Mouse (Mus musculus): ENCODE measurements around the gene Cyb561. TPM values are rescaled to one million over a fixed set of nuclear protein-coding genes. Genes with fewer than 3 reads are reported as not detected.

The Cyb561 gene
- polyA plus RNA-seq, 1 experiment from 2014 or later: 38.1 TPM

- Histone ChIP-seq H3K36me3 (ENCODE audit: control insufficient read depth, insufficient read depth, low read length) (no peaks in the 10 kb centered on the region), H3K27ac (ENCODE audit: low read depth) (no peak overlapping the region), H3K4me2 (ENCODE audit: low read length) (no peak overlapping the region), H3K9me3 (ENCODE audit: control insufficient read depth, low read length) (no peaks in the 10 kb centered on the region), H3K4me1 (replicated peaks; ENCODE audit: control insufficient read depth, insufficient read depth, low read length) (no peaks in the 10 kb centered on the region), H3K27me3 (replicated peaks; ENCODE audit: control insufficient read depth, insufficient read depth, low read length) (no peaks in the 10 kb centered on the region), H3K9ac (ENCODE audit: low read length) (no peak overlapping the region), H3K4me3 (ENCODE audit: low read depth, low read length) (no peak overlapping the region)
- no peak for DNase-seq (ENCODE audit: low spot score)
- no peak for ATAC-seq (replicated peaks; ENCODE audit: low FRiP score, low TSS enrichment, low read depth)
- WGBS: 30% methylated on average over 17 of the region's 17 CpGs
Measured at GRCm38 (mm10) chr11:105959355-105959754, 6.2 kb upstream of the Cyb561 start.

- no peaks in the 10 kb centered on the region for H3K4me1 ChIP-seq (replicated peaks; ENCODE audit: control insufficient read depth, insufficient read depth, low read length)
- ATAC-seq (replicated peaks; ENCODE audit: low FRiP score, low TSS enrichment, low read depth) (no peak), DNase-seq (ENCODE audit: low spot score) (no peak)
- no peaks in the 10 kb centered on the region for H3K27me3 ChIP-seq (replicated peaks; ENCODE audit: control insufficient read depth, insufficient read depth, low read length)
- no peaks in the 10 kb centered on the region for H3K9me3 ChIP-seq (ENCODE audit: control insufficient read depth, low read length)
- H3K4me2 ChIP-seq (ENCODE audit: low read length): no peak overlapping the region
- WGBS: 44% methylated on average over 1 of the region's 1 CpGs
- H3K36me3 ChIP-seq (ENCODE audit: control insufficient read depth, insufficient read depth, low read length): no peaks in the 10 kb centered on the region
- H3K27ac ChIP-seq (ENCODE audit: low read depth): no peak overlapping the region
- no peak overlapping the region for H3K4me3 ChIP-seq (ENCODE audit: low read depth, low read length)
- no peak overlapping the region for H3K9ac ChIP-seq (ENCODE audit: low read length)
Measured at GRCm38 (mm10) chr11:105958566-105958965, 5.4 kb upstream of the Cyb561 start.

GRCm38 (mm10) chr11:105957501-105957900 is 4.4 kb upstream of the Cyb561 start:
- Histone ChIP-seq H3K9me3 (ENCODE audit: control insufficient read depth, low read length) (no peaks in the 10 kb centered on the region), H3K9ac (ENCODE audit: low read length) (no peak overlapping the region), H3K4me3 (ENCODE audit: low read depth, low read length) (no peak overlapping the region), H3K27ac (ENCODE audit: low read depth) (no peak overlapping the region), H3K4me2 (ENCODE audit: low read length) (no peak overlapping the region), H3K36me3 (ENCODE audit: control insufficient read depth, insufficient read depth, low read length) (no peaks in the 10 kb centered on the region), H3K4me1 (replicated peaks; ENCODE audit: control insufficient read depth, insufficient read depth, low read length) (no peaks in the 10 kb centered on the region), H3K27me3 (replicated peaks; ENCODE audit: control insufficient read depth, insufficient read depth, low read length) (no peaks in the 10 kb centered on the region)
- 58% methylated on average over 6 of the region's 6 CpGs for WGBS
- ATAC-seq (replicated peaks; ENCODE audit: low FRiP score, low TSS enrichment, low read depth) (no peak), DNase-seq (ENCODE audit: low spot score) (no peak)

GRCm38 (mm10) chr11:105955815-105956430 is 2.8 kb upstream of the Cyb561 start:
- no peak for DNase-seq (ENCODE audit: low spot score)
- 94% methylated on average over 28 of the region's 28 CpGs for WGBS

GRCm38 (mm10) chr11:105953402-105953801 is 266 bp upstream of the Cyb561 start:
- Histone ChIP-seq H3K36me3 (ENCODE audit: control insufficient read depth, insufficient read depth, low read length) (no peaks in the 10 kb centered on the region), H3K27ac (ENCODE audit: low read depth) (no peak overlapping the region), H3K27me3 (replicated peaks; ENCODE audit: control insufficient read depth, insufficient read depth, low read length) (no peaks in the 10 kb centered on the region), H3K9ac (ENCODE audit: low read length) (no peak overlapping the region), H3K4me1 (replicated peaks; ENCODE audit: control insufficient read depth, insufficient read depth, low read length) (no peaks in the 10 kb centered on the region), H3K9me3 (ENCODE audit: control insufficient read depth, low read length) (no peaks in the 10 kb centered on the region), H3K4me3 (ENCODE audit: low read depth, low read length) (no peak overlapping the region), H3K4me2 (ENCODE audit: low read length) (no peak overlapping the region)
- DNase-seq (ENCODE audit: low spot score): no peak
- WGBS: 72% methylated on average over 6 of the region's 6 CpGs
- no peak for ATAC-seq (replicated peaks; ENCODE audit: low FRiP score, low TSS enrichment, low read depth)

More at GRCm38 (mm10) chr11:105955815-105956430, 2.8 kb upstream of the Cyb561 start:
- Histone ChIP-seq H3K4me3 (ENCODE audit: low read depth, low read length) (no peak overlapping the region), H3K4me1 (replicated peaks; ENCODE audit: control insufficient read depth, insufficient read depth, low read length) (no peaks in the 10 kb centered on the region), H3K27ac (ENCODE audit: low read depth) (no peak overlapping the region), H3K4me2 (ENCODE audit: low read length) (no peak overlapping the region), H3K9ac (ENCODE audit: low read length) (no peak overlapping the region), H3K9me3 (ENCODE audit: control insufficient read depth, low read length) (no peaks in the 10 kb centered on the region), H3K27me3 (replicated peaks; ENCODE audit: control insufficient read depth, insufficient read depth, low read length) (no peaks in the 10 kb centered on the region), H3K36me3 (ENCODE audit: control insufficient read depth, insufficient read depth, low read length) (no peaks in the 10 kb centered on the region)
- ATAC-seq (replicated peaks; ENCODE audit: low FRiP score, low TSS enrichment, low read depth): no peak

- no peak overlapping the region for H3K4me2 ChIP-seq (ENCODE audit: low read length)
- DNase-seq (ENCODE audit: low spot score) (no peak), ATAC-seq (replicated peaks; ENCODE audit: low FRiP score, low TSS enrichment, low read depth) (0 out of 2 replicates have a peak, but pooled peaks have one; percentile 42)
- H3K4me3 ChIP-seq (ENCODE audit: low read depth, low read length): no peak overlapping the region
- 82% methylated on average over 9 of the region's 9 CpGs for WGBS
- no peaks in the 10 kb centered on the region for H3K27me3 ChIP-seq (replicated peaks; ENCODE audit: control insufficient read depth, insufficient read depth, low read length)
- no peaks in the 10 kb centered on the region for H3K4me1 ChIP-seq (replicated peaks; ENCODE audit: control insufficient read depth, insufficient read depth, low read length)
- H3K9me3 ChIP-seq (ENCODE audit: control insufficient read depth, low read length): no peaks in the 10 kb centered on the region
- H3K36me3 ChIP-seq (ENCODE audit: control insufficient read depth, insufficient read depth, low read length): no peaks in the 10 kb centered on the region
- H3K27ac ChIP-seq (ENCODE audit: low read depth): no peak overlapping the region
- H3K9ac ChIP-seq (ENCODE audit: low read length): no peak overlapping the region
Measured at GRCm38 (mm10) chr11:105952111-105952510, 1.0 kb downstream of the Cyb561 start.

GRCm38 (mm10) chr11:105951601-105952044 is 1.5 kb downstream of the Cyb561 start:
- H3K27me3 ChIP-seq (replicated peaks; ENCODE audit: control insufficient read depth, insufficient read depth, low read length): no peaks in the 10 kb centered on the region
- no peak overlapping the region for H3K4me2 ChIP-seq (ENCODE audit: low read length)
- no peaks in the 10 kb centered on the region; the same call in 1 of the 2 replicates for H3K4me1 ChIP-seq (replicated peaks; ENCODE audit: control insufficient read depth, insufficient read depth, low read length)
- no peak overlapping the region for H3K27ac ChIP-seq (ENCODE audit: low read depth)
- H3K9ac ChIP-seq (ENCODE audit: low read length): no peak overlapping the region
- no peak for DNase-seq (ENCODE audit: low spot score)
- H3K36me3 ChIP-seq (ENCODE audit: control insufficient read depth, insufficient read depth, low read length): no peaks in the 10 kb centered on the region
- 56% methylated on average over 3 of the region's 3 CpGs for WGBS
- H3K9me3 ChIP-seq (ENCODE audit: control insufficient read depth, low read length): no peaks in the 10 kb centered on the region
- H3K4me3 ChIP-seq (ENCODE audit: low read depth, low read length): no peak overlapping the region
- no peak for ATAC-seq (replicated peaks; ENCODE audit: low FRiP score, low TSS enrichment, low read depth)

- 60% methylated on average over 4 of the region's 4 CpGs for WGBS
- H3K4me1 ChIP-seq (replicated peaks; ENCODE audit: control insufficient read depth, insufficient read depth, low read length): peaks cover under 1% of the 10 kb centered on the region; the same call in 1 of the 2 replicates
- no peaks in the 10 kb centered on the region for H3K27me3 ChIP-seq (replicated peaks; ENCODE audit: control insufficient read depth, insufficient read depth, low read length)
- H3K36me3 ChIP-seq (ENCODE audit: control insufficient read depth, insufficient read depth, low read length): no peaks in the 10 kb centered on the region
- no peak for ATAC-seq (replicated peaks; ENCODE audit: low FRiP score, low TSS enrichment, low read depth)
- no peak for DNase-seq (ENCODE audit: low spot score)
- H3K9ac ChIP-seq (ENCODE audit: low read length): no peak overlapping the region
- H3K9me3 ChIP-seq (ENCODE audit: control insufficient read depth, low read length): no peaks in the 10 kb centered on the region
- H3K4me3 ChIP-seq (ENCODE audit: low read depth, low read length): no peak overlapping the region
- H3K4me2 ChIP-seq (ENCODE audit: low read length): no peak overlapping the region
- H3K27ac ChIP-seq (ENCODE audit: low read depth): no peak overlapping the region
Measured at GRCm38 (mm10) chr11:105950519-105950918, 2.6 kb downstream of the Cyb561 start.

- no peak for DNase-seq (ENCODE audit: low spot score)
- Histone ChIP-seq H3K36me3 (ENCODE audit: control insufficient read depth, insufficient read depth, low read length) (no peaks in the 10 kb centered on the region), H3K27me3 (replicated peaks; ENCODE audit: control insufficient read depth, insufficient read depth, low read length) (peaks cover 7% of the 10 kb centered on the region; the same call in 1 of the 2 replicates), H3K4me1 (replicated peaks; ENCODE audit: control insufficient read depth, insufficient read depth, low read length) (peaks cover 9% of the 10 kb centered on the region; the same call in 1 of the 2 replicates), H3K4me3 (ENCODE audit: low read depth, low read length) (no peak overlapping the region), H3K27ac (ENCODE audit: low read depth) (no peak overlapping the region), H3K9ac (ENCODE audit: low read length) (no peak overlapping the region), H3K9me3 (ENCODE audit: control insufficient read depth, low read length) (no peaks in the 10 kb centered on the region), H3K4me2 (ENCODE audit: low read length) (no peak overlapping the region)
- WGBS: 83% methylated on average over 2 of the region's 2 CpGs
- no peak for ATAC-seq (replicated peaks; ENCODE audit: low FRiP score, low TSS enrichment, low read depth)
Measured at GRCm38 (mm10) chr11:105948255-105948654, 4.9 kb downstream of the Cyb561 start.

Data from intestine, embryonic 14.5 days (tissue).